Mouse (Mus musculus): ENCODE results near the gene Il1rl2. TPM values are rescaled to one million over a fixed set of nuclear protein-coding genes. Genes with fewer than 3 reads are reported as not detected.

The Il1rl2 gene
- polyA plus RNA-seq, 1 experiment from 2014 or later = 0.90 TPM

- Histone ChIP-seq H3K27me3 (ENCODE audit: insufficient read depth, low read length) (no peaks in the 10 kb centered on the region), H3K9ac (replicated peaks) (no peak overlapping the region), H3K9me3 (ENCODE audit: low read length) (no peaks in the 10 kb centered on the region), H3K4me2 (ENCODE audit: low read depth, low read length) (no peak overlapping the region), H3K4me3 (ENCODE audit: low read depth, low read length) (no peak overlapping the region), H3K4me1 (ENCODE audit: insufficient read depth) (no peaks in the 10 kb centered on the region), H3K27ac (ENCODE audit: low read depth) (no peak overlapping the region), H3K36me3 (replicated peaks; ENCODE audit: insufficient read depth, low read length) (no peaks in the 10 kb centered on the region)
- WGBS (ENCODE audit: insufficient replicate concordance) = 59% methylated on average over 7 of the region's 7 CpGs
- ATAC-seq = no peak
- no peak for DNase-seq
- TF ChIP-seq CTCF (IDR thresholded peaks at IDR 0.05; ENCODE audit: low read depth) (no peak), EP300 (IDR thresholded peaks at IDR 0.05; ENCODE audit: low read depth) (no peak)
Measured at GRCm38 (mm10) chr1:40376745-40377144, 52.3 kb downstream of the Il1rl2 start.

DNA sequence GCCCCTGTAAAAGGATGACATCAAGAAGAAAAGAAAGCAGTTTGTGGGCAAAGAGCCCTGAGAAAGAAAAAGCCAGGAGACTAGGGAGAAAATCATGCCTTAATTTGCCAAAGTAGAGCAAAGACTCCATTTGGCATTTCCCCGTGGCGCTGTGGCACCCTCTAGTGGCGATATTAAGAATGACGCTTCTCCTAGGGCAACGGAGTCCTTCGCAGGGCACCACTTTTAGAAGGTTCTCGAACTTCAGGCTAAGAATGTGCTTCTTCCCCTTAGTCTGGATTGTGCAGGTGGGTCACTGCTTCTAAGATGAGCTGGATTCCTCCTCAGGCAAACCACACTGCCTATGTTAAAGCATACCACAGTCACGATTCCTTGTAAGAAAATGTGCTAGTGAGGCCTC, 54.4 kb downstream of the Il1rl2 start:
- Histone ChIP-seq H3K9me3 (ENCODE audit: low read length) (no peaks in the 10 kb centered on the region), H3K9ac (replicated peaks) (no peak overlapping the region), H3K4me2 (ENCODE audit: low read depth, low read length) (no peak overlapping the region), H3K36me3 (replicated peaks; ENCODE audit: insufficient read depth, low read length) (no peaks in the 10 kb centered on the region), H3K4me3 (ENCODE audit: low read depth, low read length) (no peak overlapping the region), H3K27ac (ENCODE audit: low read depth) (no peak overlapping the region), H3K27me3 (ENCODE audit: insufficient read depth, low read length) (no peaks in the 10 kb centered on the region), H3K4me1 (ENCODE audit: insufficient read depth) (no peaks in the 10 kb centered on the region)
- TF ChIP-seq CTCF (IDR thresholded peaks at IDR 0.05; ENCODE audit: low read depth) = peak; percentile 99
- TF ChIP-seq EP300 (IDR thresholded peaks at IDR 0.05; ENCODE audit: low read depth) = no peak
- WGBS (ENCODE audit: insufficient replicate concordance) = 9% methylated on average over 8 of the region's 8 CpGs
- DNase-seq = peak; percentile 83
- ATAC-seq = no peak

DNA sequence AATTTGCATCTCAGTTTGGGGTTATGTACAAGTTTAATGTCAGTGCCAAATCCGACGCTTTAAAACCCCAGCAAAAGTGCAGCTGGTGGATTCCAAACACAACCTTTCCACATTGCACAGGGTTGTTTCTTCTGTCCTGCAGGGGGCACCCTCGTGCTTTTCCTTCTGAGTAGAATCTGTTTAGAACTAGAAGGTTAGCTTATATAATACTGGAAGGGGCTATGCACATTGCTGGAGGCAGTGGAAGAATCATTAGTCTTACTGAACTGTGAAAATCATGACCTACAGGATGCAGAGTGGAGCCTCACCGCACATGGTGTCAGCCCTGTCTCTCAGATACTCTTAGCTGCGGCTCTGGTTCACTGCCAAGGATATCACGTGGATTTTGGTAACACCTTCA, 55.7 kb downstream of the Il1rl2 start:
- no peak for ATAC-seq
- 51% methylated on average over 6 of the region's 6 CpGs for WGBS (ENCODE audit: insufficient replicate concordance)

DNA sequence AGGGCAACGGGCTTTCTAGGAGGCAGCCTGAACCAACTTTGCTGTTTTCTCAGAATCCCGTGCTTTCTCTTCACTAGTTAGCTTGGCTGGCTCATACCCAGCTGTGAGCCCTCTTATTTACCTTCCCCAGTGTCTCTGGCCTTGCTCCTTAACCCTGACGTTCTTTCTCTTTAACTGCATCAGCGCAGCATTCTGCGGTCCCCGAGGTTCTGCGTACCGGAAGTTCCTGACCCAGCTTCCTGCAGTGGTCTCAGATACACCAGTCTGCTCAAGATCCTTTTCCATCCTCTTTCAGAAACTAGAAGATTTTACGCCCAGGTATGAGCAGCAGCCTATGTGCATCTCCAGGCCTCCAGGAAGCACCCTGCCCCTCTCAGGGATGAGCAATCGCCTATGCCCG, 56.6 kb downstream of the Il1rl2 start:
- ATAC-seq (no peak), DNase-seq (no peak)
- H3K27ac ChIP-seq (ENCODE audit: low read depth) = no peak overlapping the region
- H3K36me3 ChIP-seq (replicated peaks; ENCODE audit: insufficient read depth, low read length) = no peaks in the 10 kb centered on the region
- TF ChIP-seq CTCF (IDR thresholded peaks at IDR 0.05; ENCODE audit: low read depth) (no peak), EP300 (IDR thresholded peaks at IDR 0.05; ENCODE audit: low read depth) (no peak)
- no peaks in the 10 kb centered on the region for H3K4me1 ChIP-seq (ENCODE audit: insufficient read depth)
- H3K9me3 ChIP-seq (ENCODE audit: low read length) = no peaks in the 10 kb centered on the region
- H3K4me3 ChIP-seq (ENCODE audit: low read depth, low read length) = no peak overlapping the region
- 65% methylated on average over 11 of the region's 11 CpGs for WGBS (ENCODE audit: insufficient replicate concordance)
- H3K4me2 ChIP-seq (ENCODE audit: low read depth, low read length) = no peak overlapping the region
- H3K27me3 ChIP-seq (ENCODE audit: insufficient read depth, low read length) = no peaks in the 10 kb centered on the region
- no peak overlapping the region for H3K9ac ChIP-seq (replicated peaks)

More for the DNA sequence above, 55.7 kb downstream of the Il1rl2 start:
- no peak overlapping the region for H3K9ac ChIP-seq (replicated peaks)
- no peaks in the 10 kb centered on the region for H3K27me3 ChIP-seq (ENCODE audit: insufficient read depth, low read length)
- H3K4me2 ChIP-seq (ENCODE audit: low read depth, low read length) = no peak overlapping the region
- no peaks in the 10 kb centered on the region for H3K9me3 ChIP-seq (ENCODE audit: low read length)
- TF ChIP-seq EP300 (IDR thresholded peaks at IDR 0.05; ENCODE audit: low read depth) (no peak), CTCF (IDR thresholded peaks at IDR 0.05; ENCODE audit: low read depth) (peak; percentile 76)
- no peak overlapping the region for H3K27ac ChIP-seq (ENCODE audit: low read depth)
- H3K36me3 ChIP-seq (replicated peaks; ENCODE audit: insufficient read depth, low read length) = no peaks in the 10 kb centered on the region
- peak; percentile 68 for DNase-seq
- H3K4me1 ChIP-seq (ENCODE audit: insufficient read depth) = no peaks in the 10 kb centered on the region
- H3K4me3 ChIP-seq (ENCODE audit: low read depth, low read length) = no peak overlapping the region

GRCm38 (mm10) chr1:40382841-40383240, 58.4 kb downstream of the Il1rl2 start:
- 66% methylated on average over 5 of the region's 5 CpGs for WGBS (ENCODE audit: insufficient replicate concordance)
- TF ChIP-seq EP300 (IDR thresholded peaks at IDR 0.05; ENCODE audit: low read depth) (no peak), CTCF (IDR thresholded peaks at IDR 0.05; ENCODE audit: low read depth) (no peak)
- Histone ChIP-seq H3K9ac (replicated peaks) (no peak overlapping the region), H3K9me3 (ENCODE audit: low read length) (no peaks in the 10 kb centered on the region), H3K27me3 (ENCODE audit: insufficient read depth, low read length) (no peaks in the 10 kb centered on the region), H3K4me1 (ENCODE audit: insufficient read depth) (no peaks in the 10 kb centered on the region), H3K4me2 (ENCODE audit: low read depth, low read length) (no peak overlapping the region), H3K27ac (ENCODE audit: low read depth) (no peak overlapping the region), H3K4me3 (ENCODE audit: low read depth, low read length) (no peak overlapping the region), H3K36me3 (replicated peaks; ENCODE audit: insufficient read depth, low read length) (no peaks in the 10 kb centered on the region)
- ATAC-seq (no peak), DNase-seq (no peak)

- Histone ChIP-seq H3K4me2 (ENCODE audit: low read depth, low read length) (no peak overlapping the region), H3K9me3 (ENCODE audit: low read length) (no peaks in the 10 kb centered on the region), H3K36me3 (replicated peaks; ENCODE audit: insufficient read depth, low read length) (no peaks in the 10 kb centered on the region), H3K27ac (ENCODE audit: low read depth) (no peak overlapping the region), H3K27me3 (ENCODE audit: insufficient read depth, low read length) (no peaks in the 10 kb centered on the region), H3K4me1 (ENCODE audit: insufficient read depth) (no peaks in the 10 kb centered on the region), H3K4me3 (ENCODE audit: low read depth, low read length) (no peak overlapping the region), H3K9ac (replicated peaks) (no peak overlapping the region)
- no peak for DNase-seq
- no peak for TF ChIP-seq CTCF (IDR thresholded peaks at IDR 0.05; ENCODE audit: low read depth)
- WGBS (ENCODE audit: insufficient replicate concordance) = 87% methylated on average over 8 of the region's 8 CpGs
- no peak for ATAC-seq
Measured at GRCm38 (mm10) chr1:40384931-40385545, 60.6 kb downstream of the Il1rl2 start.

DNA sequence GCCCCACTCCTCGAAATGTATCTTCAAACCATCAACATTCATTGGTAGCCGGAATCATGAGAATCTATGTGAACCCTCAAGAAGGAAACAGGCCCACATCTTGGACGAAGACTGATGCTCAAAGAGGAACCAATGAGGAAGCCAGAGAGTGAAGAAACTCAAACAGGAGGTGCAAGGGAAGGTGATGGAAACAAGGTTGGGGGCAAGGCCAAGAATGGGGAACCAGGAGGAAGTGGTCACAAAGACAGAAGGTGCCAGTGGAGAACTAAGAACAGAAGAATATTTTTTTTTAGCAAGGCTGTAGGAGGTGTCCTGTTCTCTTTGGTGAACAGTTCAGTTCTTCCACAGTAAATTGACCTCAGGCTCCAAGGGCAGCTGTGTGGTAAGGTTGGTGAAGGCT, 67.0 kb downstream of the Il1rl2 start:
- no peaks in the 10 kb centered on the region for H3K27me3 ChIP-seq (ENCODE audit: insufficient read depth, low read length)
- H3K9me3 ChIP-seq (ENCODE audit: low read length) = no peaks in the 10 kb centered on the region
- no peak overlapping the region for H3K9ac ChIP-seq (replicated peaks)
- H3K4me1 ChIP-seq (ENCODE audit: insufficient read depth) = no peaks in the 10 kb centered on the region
- DNase-seq = no peak
- WGBS (ENCODE audit: insufficient replicate concordance) = 54% methylated on average over 3 of the region's 3 CpGs
- no peak overlapping the region for H3K27ac ChIP-seq (ENCODE audit: low read depth)
- no peak for TF ChIP-seq EP300 (IDR thresholded peaks at IDR 0.05; ENCODE audit: low read depth)
- TF ChIP-seq CTCF (IDR thresholded peaks at IDR 0.05; ENCODE audit: low read depth) = no peak
- ATAC-seq = no peak
- no peaks in the 10 kb centered on the region for H3K36me3 ChIP-seq (replicated peaks; ENCODE audit: insufficient read depth, low read length)
- H3K4me3 ChIP-seq (ENCODE audit: low read depth, low read length) = no peak overlapping the region
- H3K4me2 ChIP-seq (ENCODE audit: low read depth, low read length) = no peak overlapping the region

Measured in liver, postnatal 0 days (tissue).